Mouse (Mus musculus): Measurements from ENCODE around the gene Abt1. TPM values are rescaled to one million over a fixed set of nuclear protein-coding genes. Genes with fewer than 3 reads are reported as not detected.

Abt1 gene
- polyA plus RNA-seq (2017; shearing (Covaris generic)) = 14.3 TPM

DNA sequence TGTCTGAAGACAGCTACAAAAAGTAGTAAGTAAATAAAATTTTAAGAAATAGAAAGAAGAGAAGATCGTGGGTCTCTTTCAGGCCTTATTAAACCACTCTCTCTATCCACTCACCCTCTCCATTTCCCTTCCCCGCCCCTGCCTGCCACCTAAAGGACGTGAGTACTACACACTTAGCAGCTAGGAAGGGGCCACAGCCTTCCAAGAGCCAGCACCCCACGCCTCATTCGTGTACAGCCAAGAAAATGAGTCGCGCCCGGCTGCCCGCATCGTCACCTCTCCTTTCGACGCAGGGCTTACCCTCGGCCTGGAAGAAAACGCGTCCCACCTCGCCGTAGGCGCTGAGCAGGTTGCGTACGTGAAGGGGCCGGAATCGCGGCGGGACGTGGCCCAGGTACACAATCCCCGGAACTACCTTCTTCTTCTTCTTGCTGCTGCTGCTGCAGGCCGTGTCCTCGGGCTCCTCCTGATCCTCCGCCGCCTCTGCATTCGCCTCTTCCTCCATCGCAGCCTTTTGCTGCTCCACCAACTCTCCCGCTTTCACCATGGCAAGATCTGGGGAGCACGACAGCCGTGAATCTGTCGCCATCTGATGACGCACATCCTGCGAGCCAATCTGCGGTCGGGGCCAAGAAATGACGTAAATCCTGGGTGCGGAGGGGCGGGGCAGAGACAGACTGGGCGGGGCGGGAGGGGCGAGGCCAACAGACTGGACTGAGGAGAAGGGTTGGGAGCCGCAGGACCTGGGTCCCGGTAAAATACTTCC is at the start of gene Abt1:
Gene Abt1, minus strand, starts transcription at position 581 of the 766 bp plus-strand sequence.

DNA sequence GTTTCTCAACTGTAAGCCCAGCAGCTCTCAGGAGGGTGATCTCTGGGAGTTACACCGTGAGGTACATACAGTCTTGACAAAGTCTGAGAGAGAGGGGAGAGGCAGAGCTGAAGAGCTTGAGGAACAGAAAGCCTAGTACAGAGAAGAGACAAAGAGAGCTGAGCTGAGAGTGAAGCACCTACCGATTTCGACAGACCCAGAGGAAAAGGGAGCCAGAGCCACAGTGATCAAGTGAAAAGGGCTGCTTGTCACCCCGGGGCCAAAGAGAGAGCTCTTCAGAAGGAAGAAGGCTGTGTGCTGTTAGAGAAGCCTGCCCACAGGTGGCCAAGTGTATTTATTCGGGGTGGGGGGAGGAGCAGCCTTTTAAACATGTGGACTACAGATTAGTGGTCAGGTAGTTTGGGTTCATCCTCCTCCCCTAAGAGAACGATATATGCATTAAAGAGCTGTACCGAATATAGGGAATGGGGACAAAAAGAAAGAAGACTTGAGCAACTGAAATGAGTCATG is 42.0 kb upstream of the Abt1 start, which contains the start of gene Btn1a1:
Gene Btn1a1, minus strand, starts transcription at position 302 of the 510 bp plus-strand sequence.

DNA sequence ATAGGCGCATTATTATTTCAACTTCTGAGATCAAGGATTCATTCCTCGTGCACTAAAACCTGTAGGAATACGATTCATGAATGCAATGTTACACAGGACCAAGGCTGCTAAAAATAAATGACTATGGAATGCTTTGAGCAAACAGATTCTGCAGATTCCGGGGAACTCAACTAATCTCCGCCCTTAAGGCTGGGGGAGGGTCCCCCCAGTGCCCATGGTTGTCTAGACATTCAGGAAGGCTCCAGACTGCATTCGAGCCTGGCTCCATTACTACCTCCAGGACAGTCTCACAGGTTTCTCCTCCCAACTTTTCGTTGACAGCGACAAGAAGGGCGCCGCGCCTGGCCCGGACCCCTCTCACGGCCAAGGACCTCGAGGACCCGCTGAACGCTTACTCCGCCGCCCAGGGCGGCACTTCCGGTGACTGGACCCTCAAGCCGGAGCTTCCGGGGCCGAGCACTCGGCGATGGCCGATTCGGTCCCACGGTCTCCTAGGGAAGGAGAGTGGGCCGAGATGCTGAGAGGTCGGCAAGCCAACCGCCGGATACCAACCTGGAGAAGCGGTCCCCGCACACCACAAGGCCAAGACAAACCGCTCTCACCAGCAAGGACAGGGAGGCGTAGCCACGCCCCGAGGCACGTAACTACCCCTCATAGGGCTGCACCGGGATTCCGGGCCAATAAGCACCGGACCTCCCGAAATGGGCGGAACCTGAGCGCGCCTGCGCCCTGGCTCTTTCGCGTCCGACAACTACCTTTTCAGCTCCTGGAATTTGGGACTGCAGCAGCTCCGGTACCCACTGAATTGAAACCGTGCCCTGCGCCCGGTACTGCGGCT is 54.9 kb downstream of the Abt1 start, which contains the start of gene Zfp322a:
Gene Zfp322a, minus strand, starts transcription at position 626 of the 838 bp plus-strand sequence.

Other genes with a start within 250 kb of the Abt1 start
- gene Vmn1r220, start 235.9 kb downstream of the Abt1 start, polyA plus RNA-seq (2017; shearing (Covaris generic)) = not detected
- 0.09 TPM for gene Vmn1r221, start 209.7 kb downstream of the Abt1 start, polyA plus RNA-seq (2017; shearing (Covaris generic))
- gene Vmn1r222, start 187.9 kb downstream of the Abt1 start, polyA plus RNA-seq (2017; shearing (Covaris generic)) = not detected
- 0.10 TPM for gene Vmn1r223, start 176.7 kb downstream of the Abt1 start, polyA plus RNA-seq (2017; shearing (Covaris generic))
- gene Zfp322a, start 54.7 kb downstream of the Abt1 start, polyA plus RNA-seq (2017; shearing (Covaris generic)) = 9.8 TPM
- 0.33 TPM for gene Btn1a1, start 42.0 kb upstream of the Abt1 start, polyA plus RNA-seq (2017; shearing (Covaris generic))
- gene Btn2a2, start 65.0 kb upstream of the Abt1 start, polyA plus RNA-seq (2017; shearing (Covaris generic)) = not detected
- 1.2 TPM for gene Hist1h4h, start 107.2 kb upstream of the Abt1 start, polyA plus RNA-seq (2017; shearing (Covaris generic))
- gene Hist1h2af, start 110.0 kb upstream of the Abt1 start, polyA plus RNA-seq (2017; shearing (Covaris generic)) = not detected
- not detected for gene Hist1h3g, start 111.6 kb upstream of the Abt1 start, polyA plus RNA-seq (2017; shearing (Covaris generic))
- gene Hist1h2bh, start 119.5 kb upstream of the Abt1 start, polyA plus RNA-seq (2017; shearing (Covaris generic)) = 0.85 TPM
- gene Hist1h3f, start 120.2 kb upstream of the Abt1 start, polyA plus RNA-seq (2017; shearing (Covaris generic)) = 0.99 TPM
- gene Hist1h4f, start 127.8 kb upstream of the Abt1 start, polyA plus RNA-seq (2017; shearing (Covaris generic)) = not detected
- gene Hist1h1d, start 129.4 kb upstream of the Abt1 start, polyA plus RNA-seq (2017; shearing (Covaris generic)) = 0.15 TPM
- 0.98 TPM for gene Hist1h3e, start 138.5 kb upstream of the Abt1 start, polyA plus RNA-seq (2017; shearing (Covaris generic))
- 1.8 TPM for gene Hist1h2ae, start 147.4 kb upstream of the Abt1 start, polyA plus RNA-seq (2017; shearing (Covaris generic))
- not detected for gene Hist1h2bg, start 147.5 kb upstream of the Abt1 start, polyA plus RNA-seq (2017; shearing (Covaris generic))
- not detected for gene Hist1h2bf, start 150.3 kb upstream of the Abt1 start, polyA plus RNA-seq (2017; shearing (Covaris generic))
- gene Hist1h2ad, start 150.5 kb upstream of the Abt1 start, polyA plus RNA-seq (2017; shearing (Covaris generic)) = not detected
- not detected for gene Hist1h3d, start 151.9 kb upstream of the Abt1 start, polyA plus RNA-seq (2017; shearing (Covaris generic))
- gene Hist1h4d, start 157.7 kb upstream of the Abt1 start, polyA plus RNA-seq (2017; shearing (Covaris generic)) = 15.2 TPM
- gene Hist1h2be, start 197.3 kb upstream of the Abt1 start, polyA plus RNA-seq (2017; shearing (Covaris generic)) = 0.89 TPM
- 4.5 TPM for gene Hist1h1e, start 198.7 kb upstream of the Abt1 start, polyA plus RNA-seq (2017; shearing (Covaris generic))

Data from effector memory CD4-positive, alpha-beta T cell, adult 7 months (primary cell).